Mouse (Mus musculus) adrenal gland, postnatal 36 days (tissue): ENCODE measurements around the gene Gm10382. TPM values are rescaled to one million over a fixed set of nuclear protein-coding genes. Genes with fewer than 3 reads are reported as not detected.
"Not testable (repeated sequence)": the region's sequence is repeated elsewhere in the genome, so short reads cannot be mapped to it uniquely, and the experiment has no call there.

Source experiments
- DNase-seq, 2 experiments: peaks; one replicate each; pipeline ENCODE4 v3.0.0; 2021; ENCODE audit warnings: mixed read lengths in 1 of 2
- total RNA-seq, 2 experiments: library from RNA; stranded (reverse); gene quantifications; 2 replicates each; pipeline ENCODE4 v1.2.3; 2021

The Gm10382 gene
- total RNA-seq, 2 experiments from 2014 or later: 0.23 to 0.40 TPM

- DNase-seq: peak; percentile 89 to 90
These were observed 4.8 kb downstream of the Gm10382 start for GRCm38 (mm10) chr5:125393622-125394603.

GRCm38 (mm10) chr5:125395008-125395407 lies 5.9 kb downstream of the Gm10382 start:
- DNase-seq: no peak

GRCm38 (mm10) chr5:125400903-125401302 lies 11.8 kb downstream of the Gm10382 start:
- DNase-seq: peak in 1 of 2 experiments; percentile 25

- no peak for DNase-seq
These were observed 13.4 kb downstream of the Gm10382 start for GRCm38 (mm10) chr5:125402476-125402875.

- no peak for DNase-seq
These were observed 13.9 kb downstream of the Gm10382 start for GRCm38 (mm10) chr5:125402991-125403390.

- peak; percentile 73 for DNase-seq
These were observed 14.7 kb downstream of the Gm10382 start for GRCm38 (mm10) chr5:125403481-125404465.

GRCm38 (mm10) chr5:125404536-125404902 lies 15.4 kb downstream of the Gm10382 start:
- peak in 1 of 2 experiments; percentile 42 for DNase-seq

- DNase-seq: peak; percentile 56 to 63
These were observed 15.9 kb downstream of the Gm10382 start for GRCm38 (mm10) chr5:125404903-125405545.

- peak; percentile 82 to 85 for DNase-seq
These were observed 16.6 kb downstream of the Gm10382 start for GRCm38 (mm10) chr5:125405546-125406248.

- DNase-seq: peak; percentile 55 to 65
These were observed 17.3 kb downstream of the Gm10382 start for GRCm38 (mm10) chr5:125406322-125407016.

GRCm38 (mm10) chr5:125407020-125407830 lies 18.1 kb downstream of the Gm10382 start:
- DNase-seq: no peak

- no peak for DNase-seq
These were observed 18.9 kb downstream of the Gm10382 start for GRCm38 (mm10) chr5:125407910-125408575.

GRCm38 (mm10) chr5:125408842-125409241 lies 19.7 kb downstream of the Gm10382 start:
- peak; percentile 87 to 90 for DNase-seq

- no peak for DNase-seq
These were observed 20.4 kb downstream of the Gm10382 start for GRCm38 (mm10) chr5:125409348-125410090.

GRCm38 (mm10) chr5:125411972-125412530 lies 22.9 kb downstream of the Gm10382 start:
- DNase-seq: peak; percentile 78 to 82

- DNase-seq: not testable (repeated sequence)
These were observed 23.4 kb downstream of the Gm10382 start for GRCm38 (mm10) chr5:125412536-125412935.

GRCm38 (mm10) chr5:125413763-125414162 lies 24.6 kb downstream of the Gm10382 start:
- DNase-seq: no peak

GRCm38 (mm10) chr5:125416183-125416582 lies 27.1 kb downstream of the Gm10382 start:
- no peak for DNase-seq
